Mouse (Mus musculus): ENCODE results near the gene Rwdd1. TPM values are rescaled to one million over a fixed set of nuclear protein-coding genes. Genes with fewer than 3 reads are reported as not detected.
A peak's percentile ranks its signal among the peaks of the same experiment; 100 is the strongest.

Rwdd1 gene
- polyA plus RNA-seq (2016; fragmentation: Nextera tagmentation; extraction: Ambion mirVana): 149 and 153 TPM in 2 replicates

GRCm38 (mm10) chr10:34019302-34020075 lies at the start of gene Rwdd1:
Rwdd1 (minus strand) TSS chr10:34019624.
- peaks cover 16% of the 10 kb centered on the region; the same call in 1 of the 2 replicates for H3K36me3 ChIP-seq (replicated peaks)
- no peaks in the 10 kb centered on the region for H3K27me3 ChIP-seq (replicated peaks; ENCODE audit: low read depth, poor library complexity, severe bottlenecking)
- no peaks in the 10 kb centered on the region for H3K9me3 ChIP-seq
- peak within 1 kb of the TSS; percentile 94 for H3K4me3 ChIP-seq
- peak within 1 kb of the TSS; percentile 93 for H3K27ac ChIP-seq (replicated peaks)
- H3K4me1 ChIP-seq: peaks cover 18% of the 10 kb centered on the region
- peak; percentile 99 for DNase-seq (ENCODE audit: low spot score)
- WGBS: under 1% methylated on average over 82 of the region's 82 CpGs

GRCm38 (mm10) chr10:34066591-34066990 lies 47.2 kb upstream of the Rwdd1 start:
- no peak overlapping the region for H3K27ac ChIP-seq (replicated peaks)
- no peaks in the 10 kb centered on the region for H3K9me3 ChIP-seq
- peaks cover 8% of the 10 kb centered on the region for H3K4me1 ChIP-seq
- no peaks in the 10 kb centered on the region for H3K36me3 ChIP-seq (replicated peaks)
- 56% methylated on average over 3 of the region's 3 CpGs for WGBS
- H3K27me3 ChIP-seq (replicated peaks; ENCODE audit: low read depth, poor library complexity, severe bottlenecking): no peaks in the 10 kb centered on the region
- DNase-seq (ENCODE audit: low spot score): no peak
- no peak overlapping the region for H3K4me3 ChIP-seq

DNA sequence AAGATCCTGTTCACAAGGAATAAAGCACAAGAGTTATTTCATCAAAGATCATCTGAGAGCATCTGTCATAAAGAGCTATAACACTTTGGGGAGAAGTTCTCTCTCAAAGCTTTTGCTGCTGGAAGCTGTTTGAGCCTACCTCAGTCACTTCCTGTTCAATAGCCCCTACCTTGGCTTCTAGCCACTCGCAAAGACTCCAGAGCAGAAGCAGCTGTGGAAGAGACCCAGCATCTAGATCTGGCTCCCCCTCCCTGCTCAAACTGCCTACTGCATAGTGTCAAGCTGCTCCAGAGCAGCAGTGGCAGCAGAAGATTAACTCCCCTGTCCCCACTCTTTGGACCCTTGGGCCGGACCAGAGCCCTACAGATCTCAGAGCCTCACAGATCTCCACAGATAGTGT lies 34.6 kb upstream of the Rwdd1 start:
- H3K27me3 ChIP-seq (replicated peaks; ENCODE audit: low read depth, poor library complexity, severe bottlenecking): no peaks in the 10 kb centered on the region
- 90% methylated on average over 2 of the region's 2 CpGs for WGBS
- H3K4me3 ChIP-seq: no peak overlapping the region
- DNase-seq (ENCODE audit: low spot score): no peak
- H3K36me3 ChIP-seq (replicated peaks): no peaks in the 10 kb centered on the region
- no peaks in the 10 kb centered on the region for H3K4me1 ChIP-seq
- H3K9me3 ChIP-seq: no peaks in the 10 kb centered on the region
- no peak overlapping the region for H3K27ac ChIP-seq (replicated peaks)

- no peaks in the 10 kb centered on the region for H3K4me1 ChIP-seq
- H3K27ac ChIP-seq (replicated peaks): no peak within 1 kb of the TSS
- DNase-seq (ENCODE audit: low spot score): no peak
- no peaks in the 10 kb centered on the region for H3K9me3 ChIP-seq
- WGBS: 84% methylated on average over 5 of the region's 5 CpGs
- H3K4me3 ChIP-seq: no peak within 1 kb of the TSS
- H3K36me3 ChIP-seq (replicated peaks): no peaks in the 10 kb centered on the region
- H3K27me3 ChIP-seq (replicated peaks; ENCODE audit: low read depth, poor library complexity, severe bottlenecking): no peaks in the 10 kb centered on the region
Measured at GRCm38 (mm10) chr10:34044210-34044609, 24.8 kb upstream of the Rwdd1 start, which contains the start of gene Calhm4. Calhm4 (minus strand) TSS chr10:34044310.

- Histone ChIP-seq H3K27ac (replicated peaks) (no peak within 1 kb of the TSS), H3K36me3 (replicated peaks) (no peaks in the 10 kb centered on the region)
- WGBS: 67% methylated on average over 3 of the region's 3 CpGs
Measured at GRCm38 (mm10) chr10:34037401-34037800, 18.0 kb upstream of the Rwdd1 start, which contains the start of gene Trappc3l. Trappc3l (plus strand) TSS chr10:34037597.

DNA sequence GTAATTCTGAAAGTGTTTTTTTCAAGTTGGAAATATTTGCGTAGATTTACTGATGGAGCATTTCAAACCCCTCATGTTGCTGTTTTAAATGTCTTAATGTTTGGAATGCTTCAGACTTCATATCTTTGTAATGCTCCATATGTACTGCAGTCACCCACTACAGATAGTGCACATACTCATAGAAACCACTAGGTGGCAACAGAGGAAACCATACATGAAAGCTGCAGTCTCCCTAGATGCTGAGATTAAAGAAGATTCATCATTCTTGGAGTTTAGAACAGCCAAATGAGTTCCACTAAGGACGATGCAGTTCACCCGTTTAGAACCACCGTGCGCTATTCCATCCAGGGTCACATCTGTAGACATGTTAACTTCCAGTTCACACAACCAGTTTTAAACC lies 17.2 kb upstream of the Rwdd1 start:
- Histone ChIP-seq H3K27me3 (replicated peaks; ENCODE audit: low read depth, poor library complexity, severe bottlenecking) (no peaks in the 10 kb centered on the region), H3K9me3 (no peaks in the 10 kb centered on the region), H3K4me1 (peaks cover 6% of the 10 kb centered on the region; the same call in 1 of the 2 replicates), H3K4me3 (no peak overlapping the region), H3K36me3 (replicated peaks) (no peaks in the 10 kb centered on the region), H3K27ac (replicated peaks) (no peak overlapping the region)
- peak; percentile 21 for DNase-seq (ENCODE audit: low spot score)
- 15% methylated on average over 5 of the region's 5 CpGs for WGBS

More at GRCm38 (mm10) chr10:34037401-34037800, 18.0 kb upstream of the Rwdd1 start, which contains the start of gene Trappc3l:
- H3K4me1 ChIP-seq: peaks cover 6% of the 10 kb centered on the region; the same call in 1 of the 2 replicates
- H3K27me3 ChIP-seq (replicated peaks; ENCODE audit: low read depth, poor library complexity, severe bottlenecking): no peaks in the 10 kb centered on the region
- DNase-seq (ENCODE audit: low spot score): no peak
- H3K4me3 ChIP-seq: no peak within 1 kb of the TSS
- H3K9me3 ChIP-seq: no peaks in the 10 kb centered on the region

DNA sequence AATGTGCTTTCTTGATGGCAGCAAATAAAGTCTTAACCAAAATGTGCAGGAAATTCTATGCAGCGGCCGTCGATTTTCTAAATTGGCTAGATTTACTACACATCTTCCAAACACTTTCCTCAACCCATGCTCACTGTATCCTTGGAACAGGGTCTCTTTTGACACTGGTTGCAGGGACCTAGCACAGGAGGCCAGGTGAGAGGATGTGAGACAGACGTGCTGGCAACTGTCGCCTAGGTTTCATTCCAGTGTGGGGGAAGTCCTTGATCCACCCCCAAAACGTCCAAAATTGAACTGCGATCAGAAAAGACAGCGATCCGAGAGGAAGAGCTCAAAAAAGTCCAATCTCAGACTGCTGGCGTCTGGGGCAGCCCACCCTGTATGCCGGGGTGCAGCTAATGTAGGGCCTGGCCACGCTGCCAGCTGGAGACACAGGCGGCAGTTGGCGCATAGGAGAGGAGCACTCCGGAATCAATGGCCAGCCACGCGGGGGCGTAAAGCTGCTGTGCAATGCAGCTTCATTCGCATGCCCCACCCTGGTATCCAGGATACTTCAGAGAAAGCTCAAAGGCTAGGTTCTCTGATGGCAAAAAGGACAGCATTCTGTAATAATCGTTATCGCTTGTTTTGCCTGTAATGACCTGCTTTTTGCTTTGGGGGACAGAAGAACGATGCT lies 14.3 kb upstream of the Rwdd1 start:
- Histone ChIP-seq H3K4me1 (peaks cover 6% of the 10 kb centered on the region; the same call in 1 of the 2 replicates), H3K9me3 (no peaks in the 10 kb centered on the region), H3K4me3 (peak overlapping the region; percentile 25; the same call in 1 of the 2 replicates), H3K36me3 (replicated peaks) (no peaks in the 10 kb centered on the region), H3K27ac (replicated peaks) (no peak overlapping the region; the same call in 1 of the 2 replicates), H3K27me3 (replicated peaks; ENCODE audit: low read depth, poor library complexity, severe bottlenecking) (no peaks in the 10 kb centered on the region)
- 23% methylated on average over 22 of the region's 22 CpGs for WGBS
- peak; percentile 86 for DNase-seq (ENCODE audit: low spot score)

- Histone ChIP-seq H3K27me3 (replicated peaks; ENCODE audit: low read depth, poor library complexity, severe bottlenecking) (no peaks in the 10 kb centered on the region), H3K36me3 (replicated peaks) (no peaks in the 10 kb centered on the region), H3K4me3 (no peak overlapping the region), H3K27ac (replicated peaks) (no peak overlapping the region), H3K4me1 (peaks cover 6% of the 10 kb centered on the region; the same call in 1 of the 2 replicates), H3K9me3 (no peaks in the 10 kb centered on the region)
- 79% methylated on average over 5 of the region's 5 CpGs for WGBS
- DNase-seq (ENCODE audit: low spot score): no peak
Measured at GRCm38 (mm10) chr10:34030322-34030721, 10.9 kb upstream of the Rwdd1 start.

DNA sequence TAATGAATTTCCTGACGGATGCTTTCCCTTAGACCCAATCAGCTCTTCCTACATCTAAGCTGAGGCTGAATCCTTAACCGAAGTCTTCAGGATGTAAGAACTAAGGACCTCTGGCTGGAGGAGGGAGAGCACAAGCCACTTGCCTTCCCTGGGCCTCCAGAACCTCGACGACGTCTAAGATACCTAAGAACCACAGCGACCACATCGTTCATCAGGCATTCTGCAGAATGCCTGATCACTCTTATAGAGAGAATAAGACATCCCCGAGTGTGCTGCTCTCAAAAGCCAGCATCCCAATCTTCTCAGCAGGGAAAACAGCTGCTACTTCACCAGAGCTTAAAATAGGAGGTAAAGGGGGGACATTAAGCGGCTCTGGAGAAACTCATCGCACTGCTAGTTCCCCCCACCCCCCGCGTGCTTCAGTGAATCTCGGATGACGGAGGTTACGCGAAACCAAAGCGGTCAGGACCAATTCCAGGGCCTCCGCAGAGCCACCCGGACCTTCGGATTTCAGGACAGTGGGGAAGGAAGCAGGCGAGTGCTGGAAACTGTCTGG lies 600 bp downstream of the Rwdd1 start:
- H3K36me3 ChIP-seq (replicated peaks): peaks cover 18% of the 10 kb centered on the region; the same call in 1 of the 2 replicates
- WGBS: under 1% methylated on average over 21 of the region's 21 CpGs
- H3K4me3 ChIP-seq: peak overlapping the region; percentile 94
- DNase-seq (ENCODE audit: low spot score): peak; percentile 33
- peak overlapping the region; percentile 93 for H3K27ac ChIP-seq (replicated peaks)
- no peaks in the 10 kb centered on the region for H3K9me3 ChIP-seq
- no peaks in the 10 kb centered on the region for H3K27me3 ChIP-seq (replicated peaks; ENCODE audit: low read depth, poor library complexity, severe bottlenecking)
- H3K4me1 ChIP-seq: peaks cover 18% of the 10 kb centered on the region

- H3K27ac ChIP-seq (replicated peaks): no peak overlapping the region
- 67% methylated on average over 2 of the region's 2 CpGs for WGBS
- DNase-seq (ENCODE audit: low spot score): no peak
Measured at GRCm38 (mm10) chr10:34013241-34013640, 6.2 kb downstream of the Rwdd1 start.

GRCm38 (mm10) chr10:34012581-34012980 lies 6.8 kb downstream of the Rwdd1 start:
- Histone ChIP-seq H3K27me3 (replicated peaks; ENCODE audit: low read depth, poor library complexity, severe bottlenecking) (no peaks in the 10 kb centered on the region), H3K4me1 (no peaks in the 10 kb centered on the region), H3K36me3 (replicated peaks) (peaks cover 46% of the 10 kb centered on the region), H3K4me3 (no peak overlapping the region), H3K9me3 (no peaks in the 10 kb centered on the region), H3K27ac (replicated peaks) (no peak overlapping the region)
- WGBS: 94% methylated on average over 4 of the region's 4 CpGs
- DNase-seq (ENCODE audit: low spot score): no peak

More at GRCm38 (mm10) chr10:34013241-34013640, 6.2 kb downstream of the Rwdd1 start:
- no peaks in the 10 kb centered on the region for H3K27me3 ChIP-seq (replicated peaks; ENCODE audit: low read depth, poor library complexity, severe bottlenecking)
- H3K4me1 ChIP-seq: peaks cover 6% of the 10 kb centered on the region
- no peaks in the 10 kb centered on the region for H3K9me3 ChIP-seq
- no peak overlapping the region for H3K4me3 ChIP-seq
- peaks cover 39% of the 10 kb centered on the region for H3K36me3 ChIP-seq (replicated peaks)

DNA sequence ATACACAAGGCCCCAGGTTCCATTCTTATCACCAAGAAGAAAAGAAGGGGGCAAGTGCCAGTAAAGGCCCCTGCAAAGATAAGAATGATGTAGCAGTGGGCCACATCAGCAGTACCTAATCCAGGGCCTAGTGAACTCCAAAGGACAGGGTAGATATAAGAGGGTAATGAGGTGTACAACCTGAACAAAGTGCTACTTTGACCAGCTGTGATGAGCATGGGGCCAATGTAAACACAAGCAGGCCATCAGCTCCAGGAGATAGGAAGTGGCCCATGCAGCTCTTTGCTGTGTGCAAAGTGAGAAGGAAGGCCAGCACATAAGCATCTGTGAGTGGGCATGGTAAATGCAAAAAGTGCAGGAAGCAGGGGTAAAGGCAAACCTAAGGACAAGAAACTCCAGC lies 21.0 kb downstream of the Rwdd1 start:
- H3K9me3 ChIP-seq: no peaks in the 10 kb centered on the region
- no peaks in the 10 kb centered on the region for H3K27me3 ChIP-seq (replicated peaks; ENCODE audit: low read depth, poor library complexity, severe bottlenecking)
- no peak overlapping the region for H3K27ac ChIP-seq (replicated peaks)
- no peak overlapping the region for H3K4me3 ChIP-seq
- H3K36me3 ChIP-seq (replicated peaks): peaks cover 96% of the 10 kb centered on the region
- no peaks in the 10 kb centered on the region for H3K4me1 ChIP-seq
- DNase-seq (ENCODE audit: low spot score): no peak

Measured in embryonic facial prominence, embryonic 10.5 days (tissue).